Mouse (Mus musculus): ENCODE measurements at regions not wholly inside any gene's neighbourhood (a gene's known extent, or its start where the extent isn't known, plus 50 kb on each side); places are given as distances from the start of the nearest gene placed in this dataset.
A peak's percentile ranks its signal among the peaks of the same experiment; 100 is the strongest.

DNA sequence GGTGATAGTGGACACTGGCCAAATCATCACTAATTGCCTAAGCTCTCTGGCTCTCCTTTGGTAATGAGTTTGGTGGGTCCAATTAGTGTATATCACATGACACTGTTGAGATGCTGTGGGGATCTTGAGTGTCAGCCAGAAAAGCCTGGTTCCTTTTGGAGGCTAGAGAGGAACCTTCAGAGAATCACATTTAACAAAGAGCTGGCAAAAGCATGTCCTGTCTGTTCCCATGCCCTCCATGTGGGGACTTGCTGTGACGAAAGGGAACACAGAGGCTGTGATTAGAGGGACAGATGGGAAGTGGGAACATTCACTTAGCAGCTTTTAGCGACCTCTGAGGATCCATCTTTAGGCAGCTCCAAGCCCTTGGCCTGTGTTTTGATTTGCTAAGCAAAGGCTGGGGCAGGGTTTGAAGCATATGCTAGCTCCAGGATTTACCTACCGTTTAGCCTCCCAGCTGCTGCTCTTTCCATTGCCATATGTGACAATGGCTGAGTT lies 407.4 kb upstream of the Lmcd1 start:
- intact Hi-C loops (cut with DNase I): no loop called here
- no peak for DNase-seq

DNA sequence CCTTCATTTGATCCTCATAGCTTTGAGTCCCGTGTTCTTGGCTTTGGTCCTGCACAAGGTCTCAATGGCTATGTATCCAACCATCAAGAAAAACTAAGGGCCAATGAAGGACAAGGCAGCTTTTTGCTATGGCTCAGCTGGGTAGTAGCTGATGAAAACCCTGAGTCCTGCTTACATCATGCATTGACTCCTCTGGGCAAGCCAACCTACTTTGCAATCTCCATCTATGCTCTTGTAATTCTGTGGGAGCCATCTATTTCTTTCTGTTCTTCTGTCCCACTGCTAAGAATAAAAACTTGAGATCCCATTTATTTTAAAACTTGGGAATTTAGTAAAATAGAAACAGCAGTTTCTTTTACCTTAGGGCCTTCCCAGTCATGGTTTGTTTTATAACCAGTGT lies 391.0 kb upstream of the Lmcd1 start:
- intact Hi-C loops (cut with DNase I): no loop called here
- no peak for DNase-seq

DNA sequence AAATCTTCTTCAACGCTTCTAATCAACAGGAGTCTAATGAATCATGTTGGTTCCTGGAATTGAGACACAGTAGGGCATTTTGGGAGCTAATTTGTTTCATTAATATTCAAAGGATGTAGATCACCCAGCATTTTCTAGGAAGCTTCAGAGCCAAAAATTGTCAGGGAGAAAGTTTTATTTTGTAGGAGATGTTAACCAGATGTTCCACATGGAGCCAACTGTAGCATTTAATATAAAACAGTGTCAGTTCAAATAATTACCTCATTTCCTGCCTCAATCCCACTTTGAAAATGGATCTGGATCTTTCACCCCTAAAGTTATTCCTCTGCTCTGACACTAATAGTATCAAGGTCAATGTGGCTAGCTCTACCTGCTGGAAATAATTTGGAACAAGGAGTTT lies 389.6 kb upstream of the Lmcd1 start:
- no peak for DNase-seq
- intact Hi-C loops (cut with DNase I): no loop called here

DNA sequence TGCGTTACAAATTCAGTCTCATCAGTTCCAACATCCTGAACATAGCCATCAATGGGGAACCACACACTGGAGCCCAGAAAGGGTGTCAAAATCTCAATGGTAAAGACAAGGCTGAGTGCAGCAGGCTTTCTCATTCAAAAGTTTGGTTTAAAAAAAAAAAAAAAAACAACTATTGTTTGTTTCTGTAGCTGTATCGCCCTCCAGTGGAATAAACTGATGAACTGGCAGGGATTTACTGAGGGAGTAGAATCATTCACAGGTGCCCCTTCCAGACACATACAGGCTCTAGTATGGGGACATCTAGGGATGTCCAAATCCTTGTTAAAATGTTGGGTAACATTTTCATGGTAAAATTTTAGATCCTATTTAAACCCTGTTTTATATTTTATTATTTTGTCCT lies 361.6 kb upstream of the Lmcd1 start:
- no peak for DNase-seq
- intact Hi-C loops (cut with DNase I): no loop called here

DNA sequence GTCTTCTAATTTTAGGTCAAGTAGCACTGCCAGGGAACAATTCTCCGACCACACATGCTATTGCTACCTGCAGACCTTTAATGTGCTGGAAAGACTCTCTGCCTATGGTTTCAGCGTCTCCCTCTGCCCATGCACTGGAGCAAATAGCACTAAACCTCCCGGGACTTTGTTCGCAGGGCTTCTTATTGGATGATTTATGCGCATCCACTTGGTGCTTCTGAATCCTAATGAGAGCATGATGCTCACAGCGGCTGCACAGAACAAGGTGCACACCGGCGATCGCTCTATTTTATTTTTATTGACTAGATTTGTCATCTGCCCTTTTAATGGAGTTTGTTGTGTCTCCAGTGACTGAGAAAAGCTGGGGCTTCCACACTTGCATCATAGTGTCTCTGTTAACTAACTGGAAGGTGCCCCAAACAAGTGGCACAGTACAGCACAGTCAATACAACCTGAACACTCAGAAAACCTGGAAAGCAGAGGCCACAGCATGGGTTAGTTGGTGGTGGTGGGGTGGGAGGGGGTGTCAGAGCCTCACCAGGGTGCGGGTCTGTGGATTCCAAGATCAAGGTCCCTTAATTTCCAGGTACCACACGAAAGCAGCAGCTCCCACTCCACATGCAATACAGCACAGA lies 359.7 kb upstream of the Lmcd1 start:
- intact Hi-C loops (cut with DNase I): no loop called here
- no peak for DNase-seq

DNA sequence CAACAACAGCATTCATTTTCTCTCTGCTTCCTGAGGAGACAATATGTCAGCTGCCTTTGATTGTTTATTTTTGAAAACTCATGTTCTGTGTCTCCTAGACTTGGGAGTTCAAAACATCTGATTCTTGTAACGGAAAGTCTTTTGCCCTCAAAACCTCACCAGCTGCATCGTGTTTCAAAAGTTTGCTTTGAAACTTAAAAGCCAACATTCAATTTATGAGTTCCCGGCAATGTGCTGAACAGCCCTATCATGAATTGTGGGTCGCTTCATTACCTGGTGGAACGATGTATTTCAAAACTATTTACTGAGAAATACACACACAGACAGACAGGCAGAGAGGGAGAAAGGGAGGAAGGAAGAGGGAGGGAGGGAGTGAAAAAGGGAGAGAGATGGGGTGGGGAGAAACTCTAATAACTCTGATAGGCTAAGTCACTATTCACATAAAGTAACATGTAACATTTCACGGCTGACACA lies 356.3 kb upstream of the Lmcd1 start:
- intact Hi-C loops (cut with DNase I): no loop called here
- DNase-seq: no peak

DNA sequence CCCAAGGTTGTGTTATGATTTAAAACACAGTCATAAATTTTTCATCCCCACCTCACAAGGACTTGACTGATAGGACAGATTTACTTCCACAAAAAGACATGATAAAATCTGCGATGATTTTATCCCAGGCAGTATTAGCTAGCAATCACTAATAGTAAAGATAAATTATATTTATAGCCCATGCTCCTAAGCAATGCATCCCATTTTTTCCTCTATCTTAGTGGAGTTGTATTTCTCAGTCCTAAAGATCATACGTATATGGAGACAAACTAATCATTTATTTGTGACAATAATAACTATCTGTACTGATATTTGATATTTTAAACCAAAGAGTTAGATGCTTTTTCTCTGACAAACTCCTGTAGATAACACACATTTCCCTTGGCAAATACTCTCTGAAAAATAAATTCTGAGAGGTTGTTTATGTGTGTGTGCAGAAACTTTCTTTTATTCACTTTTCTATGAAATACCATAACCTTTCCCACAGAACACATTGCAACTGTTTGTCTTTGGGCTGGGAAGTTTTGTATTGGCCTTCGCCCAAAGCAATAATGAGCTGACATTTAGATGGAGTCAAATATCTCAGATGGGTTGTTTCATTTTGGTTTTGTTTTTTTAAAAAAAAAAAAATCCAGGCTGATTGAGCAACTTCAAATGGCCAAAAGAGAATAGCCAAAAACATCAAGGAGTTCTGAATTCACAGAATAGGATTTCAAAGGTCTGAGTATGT lies 355.5 kb upstream of the Lmcd1 start:
- DNase-seq: no peak
- intact Hi-C loops (cut with DNase I): no loop called here

DNA sequence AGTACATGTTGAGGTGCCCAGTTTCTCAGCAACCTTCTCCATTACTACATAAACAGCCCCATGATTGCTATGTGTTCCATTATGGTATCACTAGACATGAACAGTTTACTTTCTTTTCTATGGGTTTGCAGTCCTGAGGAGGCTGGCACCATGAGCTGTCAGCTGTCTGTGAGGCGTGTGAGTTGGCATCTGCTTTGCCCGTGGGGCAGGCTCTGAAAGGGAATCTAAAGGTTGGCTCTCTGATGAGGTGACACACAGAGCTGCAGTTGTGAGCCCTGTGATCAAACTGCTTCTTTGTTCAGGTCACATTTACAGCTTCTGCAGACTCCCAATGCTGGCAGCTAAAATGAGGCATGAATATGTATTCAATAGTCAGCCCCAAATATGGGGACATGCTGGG lies 341.0 kb upstream of the Lmcd1 start:
- DNase-seq: no peak
- intact Hi-C loops (cut with DNase I): no loop called here

DNA sequence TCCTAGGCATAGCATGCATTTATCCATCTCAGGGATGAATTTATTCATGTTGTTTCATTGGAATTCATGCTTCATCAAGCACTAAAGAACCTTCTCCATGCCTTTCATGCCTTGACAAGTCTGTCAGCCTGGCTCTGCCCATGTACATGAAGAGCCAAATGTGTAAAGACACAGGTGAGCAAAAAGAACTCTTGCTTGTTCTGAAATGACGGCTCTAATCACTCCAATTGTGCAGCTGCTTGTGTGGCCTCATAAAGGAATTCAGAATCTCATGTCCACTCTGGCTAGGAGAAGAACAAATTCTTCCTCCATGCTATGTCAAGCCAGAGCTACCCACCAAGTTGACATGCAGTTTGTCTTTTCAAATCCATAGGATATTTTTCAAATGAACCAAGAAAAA lies 319.2 kb upstream of the Lmcd1 start:
- intact Hi-C loops (cut with DNase I): no loop called here
- no peak for DNase-seq

DNA sequence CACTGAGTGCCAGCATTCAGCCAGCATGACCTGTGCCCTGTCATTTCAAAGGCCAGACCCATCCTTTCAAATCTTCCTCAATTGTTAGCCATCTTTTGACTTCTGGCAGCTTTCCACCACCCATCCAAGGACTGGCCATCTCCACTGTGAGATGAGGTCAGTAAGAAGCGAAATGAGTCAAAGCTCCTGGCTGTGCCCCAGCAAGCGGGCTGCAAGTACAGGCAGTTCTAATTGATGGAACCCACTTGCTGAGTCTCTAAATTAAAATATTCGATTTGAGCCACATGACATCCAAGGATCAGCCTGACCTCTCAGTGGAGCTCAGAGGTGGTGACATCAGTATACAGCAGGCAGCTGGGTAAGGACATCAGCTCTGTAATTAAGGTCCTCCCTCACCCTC lies 307.8 kb upstream of the Lmcd1 start:
- DNase-seq: peak in 1 of 2 experiments; percentile 14
- intact Hi-C loops (cut with DNase I): no loop called here

DNA sequence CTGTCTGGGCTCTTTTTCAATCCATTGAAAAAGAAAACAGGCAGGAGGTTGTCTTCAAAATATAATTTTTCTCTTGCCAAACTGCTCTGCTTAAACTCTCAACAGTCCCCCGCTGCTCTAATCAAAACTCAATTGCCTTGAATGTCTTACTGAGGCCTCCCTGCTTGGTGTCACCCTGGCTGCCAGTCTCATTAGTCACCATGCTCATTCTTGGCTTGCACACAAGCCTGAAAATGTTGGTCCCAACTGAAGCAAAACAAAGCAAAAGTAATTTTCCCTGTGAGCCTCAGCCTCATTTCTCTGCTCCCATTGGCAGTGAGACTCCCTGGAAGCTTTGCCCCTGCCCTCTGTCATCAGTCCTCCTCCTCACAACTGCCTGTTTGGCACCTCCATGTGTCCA lies 288.1 kb upstream of the Lmcd1 start:
- DNase-seq: no peak
- intact Hi-C loops (cut with DNase I): no loop called here

DNA sequence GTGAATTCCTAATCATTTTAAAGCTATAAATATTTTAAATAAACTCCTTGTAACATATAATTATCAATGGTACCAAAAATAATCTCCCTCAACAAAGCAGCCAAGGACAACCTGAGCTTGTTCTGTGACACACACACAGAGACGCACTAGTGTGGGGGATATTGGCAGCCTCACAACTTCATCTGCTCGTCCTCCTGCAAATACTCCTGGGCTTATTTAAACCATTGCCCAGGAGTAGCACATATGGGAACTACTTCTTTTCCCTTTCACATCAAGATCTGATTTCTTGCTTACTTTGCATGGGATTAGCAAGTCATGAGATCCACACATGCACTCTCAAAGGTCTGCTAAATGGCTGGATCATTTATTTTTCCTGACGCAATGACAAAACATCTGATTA lies 277.7 kb upstream of the Lmcd1 start:
- intact Hi-C loops (cut with DNase I): no loop called here
- DNase-seq: no peak

DNA sequence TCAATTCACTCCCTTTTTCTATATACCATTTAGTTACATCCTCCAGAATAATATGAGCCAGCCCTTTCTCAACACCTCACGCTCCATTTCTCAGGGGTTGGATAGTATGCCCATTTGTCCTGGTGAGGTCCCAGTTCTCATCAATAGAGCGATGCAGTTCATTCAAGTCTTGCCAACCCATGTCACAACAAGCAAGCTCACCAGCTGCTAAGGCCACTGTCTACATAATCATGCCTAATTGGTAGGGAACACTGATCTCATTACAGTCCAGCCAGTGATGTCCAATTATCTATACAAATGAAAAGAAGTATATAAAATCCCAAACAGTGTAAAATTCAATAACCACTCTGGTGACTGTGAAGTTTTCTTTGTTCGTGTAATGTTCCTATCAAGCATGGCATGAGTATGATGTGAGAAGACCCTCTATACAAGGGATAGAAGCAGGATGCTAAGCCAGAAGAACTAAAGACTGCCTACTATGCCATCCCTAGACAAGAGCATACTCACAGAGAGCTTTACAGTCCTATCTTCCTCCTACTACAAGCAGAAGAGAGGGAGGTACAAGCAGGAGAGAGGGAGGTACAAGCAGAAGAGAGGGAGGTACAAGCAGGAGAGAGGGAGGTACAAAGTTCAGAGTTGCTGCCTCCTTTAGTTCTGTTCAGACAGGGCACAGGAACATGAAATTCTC lies 269.6 kb upstream of the Lmcd1 start:
- no peak for DNase-seq
- intact Hi-C loops (cut with DNase I): no loop called here

DNA sequence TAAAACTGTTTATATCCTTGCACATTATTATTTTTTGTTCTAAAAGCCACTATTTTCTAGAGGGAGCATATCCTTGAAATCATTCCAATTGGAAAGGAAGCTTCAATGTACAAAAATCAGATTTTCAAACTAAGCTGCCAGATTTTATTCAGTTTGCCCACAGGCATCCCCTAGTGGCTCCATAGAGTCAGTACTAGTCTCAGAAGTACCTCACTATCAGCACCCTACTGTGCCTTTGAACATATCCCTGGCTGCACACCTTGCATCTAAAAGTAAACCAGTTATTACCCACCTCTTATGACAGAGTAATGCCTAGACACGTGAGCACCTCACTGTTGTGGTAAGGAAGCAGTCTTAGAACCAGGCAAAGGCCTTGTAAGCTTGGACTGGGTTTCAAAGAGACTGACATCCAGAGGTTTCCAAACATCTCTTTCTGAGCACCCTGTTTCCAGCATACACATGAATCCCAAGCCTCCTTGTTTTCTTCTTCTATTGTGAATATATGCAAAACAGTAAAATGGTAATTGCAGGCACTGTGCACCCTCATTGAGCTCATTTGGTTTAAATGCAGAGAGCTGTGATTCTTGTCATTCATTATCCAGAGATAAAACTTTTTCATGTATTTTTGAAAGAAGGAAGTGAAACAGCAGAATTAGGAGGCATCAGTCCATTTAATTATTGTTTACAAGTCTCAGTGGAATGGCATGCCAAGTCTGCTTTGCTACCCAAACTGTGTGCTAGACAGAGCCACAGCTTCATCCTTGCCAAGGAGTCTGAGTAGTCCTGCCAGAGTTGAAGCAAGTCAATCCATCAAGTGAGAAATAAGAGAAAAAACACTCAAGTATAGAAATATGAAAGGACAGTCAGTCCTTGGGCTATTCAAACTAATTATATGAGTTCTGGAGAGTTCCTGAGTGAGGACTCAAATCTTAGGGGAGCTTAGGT lies 247.0 kb upstream of the Lmcd1 start:
- no peak for DNase-seq
- intact Hi-C loops (cut with DNase I): no loop called here

DNA sequence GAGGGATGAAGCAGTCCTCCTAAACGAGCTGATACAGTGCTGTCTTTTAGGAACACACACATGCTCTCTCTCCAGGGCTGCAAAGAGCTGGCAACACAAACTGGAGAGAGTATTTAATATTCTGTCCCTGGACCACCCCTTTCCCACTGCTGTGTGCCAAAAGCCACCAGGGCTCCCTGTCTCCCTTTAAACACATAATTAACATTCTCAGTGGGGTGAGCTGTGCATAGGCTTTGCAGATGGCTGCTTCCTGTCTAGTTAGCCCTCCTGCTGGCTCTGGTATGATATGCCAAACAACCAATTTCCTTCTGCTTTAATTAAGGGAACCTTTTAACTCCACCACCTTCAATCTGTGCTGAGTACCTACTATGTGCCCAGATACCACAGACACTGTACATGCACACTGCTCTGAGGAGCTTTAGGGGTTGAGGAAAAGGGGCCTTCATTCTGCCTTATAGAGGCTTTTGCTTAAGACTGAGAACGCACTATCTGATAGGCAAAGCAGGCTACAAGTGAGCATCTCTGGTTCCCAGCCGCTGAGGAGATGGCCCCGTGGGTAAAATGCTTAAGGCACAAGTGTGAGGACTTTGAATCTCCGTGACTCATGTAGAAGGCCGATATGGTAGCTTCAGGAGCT lies 222.9 kb upstream of the Lmcd1 start:
- no peak for DNase-seq
- intact Hi-C loops (cut with DNase I): no loop called here

DNA sequence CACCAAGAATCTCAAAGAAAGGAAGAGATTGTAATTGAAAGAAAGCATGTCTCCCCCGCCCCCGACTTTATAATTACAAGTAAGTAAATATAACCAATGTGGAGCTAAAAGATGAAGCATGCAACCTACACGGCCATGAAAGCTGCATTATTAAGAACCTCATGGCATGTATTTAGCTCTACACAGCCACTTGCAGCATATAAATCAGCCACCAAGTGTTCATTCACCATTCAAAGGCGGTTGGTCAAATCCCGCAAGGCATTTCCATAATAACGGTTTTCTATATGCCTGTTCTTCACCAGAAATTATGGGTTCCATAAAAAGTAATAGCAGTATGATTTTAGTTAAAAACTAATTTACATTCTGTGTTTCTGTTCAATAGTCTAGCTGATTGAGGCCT lies 221.4 kb upstream of the Lmcd1 start:
- no peak for DNase-seq
- intact Hi-C loops (cut with DNase I): no loop called here

DNA sequence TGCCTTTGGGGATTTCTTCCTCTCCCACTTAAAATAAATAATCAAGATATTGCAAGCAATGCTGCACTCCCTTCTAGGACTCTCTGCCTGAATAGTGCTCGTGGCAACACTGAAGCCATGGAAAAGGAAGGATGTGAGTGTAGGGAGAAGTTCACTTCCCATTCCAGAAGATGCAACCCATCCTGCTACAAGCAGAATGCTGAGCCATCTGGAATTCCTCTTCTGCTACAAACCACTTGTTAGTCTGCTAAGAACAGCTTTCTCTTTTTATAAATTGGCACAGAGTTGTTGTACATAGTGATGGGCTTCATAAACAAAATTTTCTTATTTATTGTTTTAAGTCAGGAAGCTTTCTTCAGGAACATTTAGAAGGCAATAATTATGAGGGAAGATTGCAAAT lies 215.7 kb upstream of the Lmcd1 start:
- intact Hi-C loops (cut with DNase I): no loop called here

DNA sequence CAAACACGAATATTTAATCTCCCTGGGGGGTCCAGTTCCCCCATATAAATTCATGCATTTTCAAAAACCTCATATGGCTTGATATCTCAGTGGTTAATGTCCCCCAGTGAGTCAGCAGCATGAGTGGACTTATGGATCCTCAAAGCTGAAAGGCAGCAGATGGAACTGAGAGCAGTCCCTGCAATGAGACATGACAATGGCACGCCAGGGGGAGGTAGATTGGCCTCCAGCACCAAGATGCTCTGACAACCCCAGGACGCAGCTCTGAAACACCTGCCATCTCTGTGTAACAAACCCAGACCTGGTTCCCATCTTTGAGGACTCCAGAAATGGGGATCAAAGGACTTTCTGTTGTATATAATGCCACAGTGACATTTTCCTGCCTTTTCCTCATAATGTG lies 210.6 kb upstream of the Lmcd1 start:
- intact Hi-C loops (cut with DNase I): no loop called here
- DNase-seq: no peak

More for the DNA sequence above, 215.7 kb upstream of the Lmcd1 start:
- DNase-seq: no peak

DNA sequence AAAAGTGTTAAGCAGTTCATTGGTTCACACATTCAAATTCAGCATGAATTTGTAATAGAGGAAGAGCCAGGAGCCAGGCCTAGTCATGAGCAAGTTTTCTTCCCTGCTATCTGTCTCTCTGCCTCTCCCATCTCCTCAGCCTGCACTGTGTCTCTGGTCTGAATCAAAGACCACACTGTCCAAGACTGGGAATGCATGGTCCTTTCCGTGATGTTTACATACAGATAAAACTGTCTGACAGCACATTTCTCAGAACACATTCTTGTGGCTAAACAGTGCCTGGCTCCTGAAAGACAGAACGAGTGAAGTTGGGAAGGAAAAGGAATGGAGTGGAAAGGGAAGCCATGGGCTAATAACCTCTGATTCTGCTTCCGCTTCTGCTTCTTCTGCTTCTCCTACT lies 183.0 kb upstream of the Lmcd1 start:
- no peak for DNase-seq
- intact Hi-C loops (cut with DNase I): no loop called here

DNA sequence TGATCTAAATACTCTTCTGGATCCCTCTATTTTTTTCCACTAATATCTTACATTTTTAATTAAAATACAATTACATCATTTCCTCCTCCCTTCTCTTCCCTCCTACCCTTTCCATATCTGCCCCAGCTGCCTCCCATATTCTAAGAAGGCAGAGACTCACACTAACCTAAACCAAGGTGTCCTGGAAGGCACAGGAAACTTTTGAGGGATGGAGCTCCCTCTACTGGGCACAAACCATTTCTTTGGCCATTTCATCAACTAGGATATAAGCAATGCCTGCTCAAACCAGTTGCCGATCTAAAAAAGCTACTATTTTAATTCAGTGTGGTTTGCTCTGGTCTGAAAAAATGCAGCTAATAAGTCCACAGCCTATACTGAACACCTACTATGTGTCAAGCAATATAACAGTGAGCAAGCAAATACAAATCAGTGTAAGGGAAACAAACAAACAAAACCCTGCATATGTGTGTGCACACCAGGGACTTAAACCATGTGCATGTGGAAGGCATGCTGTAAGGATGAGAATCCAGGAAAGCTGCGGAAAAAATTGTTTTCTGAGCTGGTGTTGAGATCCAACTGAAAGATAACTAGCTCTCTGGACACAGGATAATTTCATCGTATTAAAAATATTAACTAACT lies 182.3 kb upstream of the Lmcd1 start:
- intact Hi-C loops (cut with DNase I): no loop called here
- DNase-seq: no peak
